Mouse (Mus musculus) olfactory bulb, adult 2 months (tissue): ENCODE measurements around the gene Exoc4.

Experiments
- CTCF ChIP-seq: fragments of 200-500 bp; IDR thresholded peaks from 2 replicates; pipeline ENCODE4 v1.5.1; 2012; ENCODE audit warnings: low read depth, mild to moderate bottlenecking, low read length, moderate library complexity; ENCODE audit not compliant: insufficient read depth
- POLR2A ChIP-seq: fragments of 200-500 bp; IDR thresholded peaks from 2 replicates; pipeline ENCODE4 v1.6.1; 2012; ENCODE audit warnings: mild to moderate bottlenecking, low read depth, low read length, moderate library complexity; ENCODE audit not compliant: insufficient read depth

DNA sequence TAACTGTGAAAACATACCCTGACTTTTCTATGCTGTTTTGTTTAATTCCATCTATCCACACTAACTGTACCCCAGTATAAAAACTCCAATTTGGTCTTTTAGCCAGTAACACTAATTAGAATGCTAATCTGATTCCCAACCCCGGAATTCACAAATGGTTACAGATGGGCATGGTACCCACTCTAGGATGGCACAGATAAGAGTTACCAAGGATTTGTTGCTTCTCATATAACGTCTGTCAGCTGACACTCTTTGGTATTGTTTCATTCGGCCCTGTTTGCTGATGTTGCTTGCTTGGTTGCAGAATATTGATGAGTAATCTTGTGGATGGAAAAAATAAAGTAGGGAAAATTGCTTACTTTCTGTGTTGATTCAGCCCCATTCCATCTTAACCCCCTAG, 462.9 kb downstream of the Exoc4 start:
- TF ChIP-seq CTCF = no peak
- TF ChIP-seq POLR2A = no peak
